16 mouse cellular contexts compared by ENCODE assay signal in the genomic region with DNA sequence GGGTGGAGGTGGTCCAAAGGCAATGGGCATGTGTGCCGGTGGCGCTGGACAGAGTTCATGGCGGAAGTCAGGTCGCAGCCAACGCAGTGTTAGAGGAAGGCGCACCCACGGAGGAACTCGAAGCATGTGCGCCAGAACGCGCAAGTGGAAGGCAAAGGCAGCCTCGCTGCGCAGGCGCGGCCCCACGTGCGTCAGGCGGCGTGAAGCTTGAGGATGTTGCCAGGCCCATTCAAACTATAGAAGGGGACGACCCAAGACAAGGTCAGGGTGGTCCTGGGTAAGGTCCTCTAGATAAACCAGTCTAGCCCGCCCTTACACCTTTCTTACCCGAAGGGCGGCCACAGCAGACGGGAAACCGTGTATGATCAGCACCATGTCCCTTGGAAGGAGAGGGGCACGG. TPM values are rescaled to one million over a fixed set of nuclear protein-coding genes. Genes with fewer than 3 reads are reported as not detected.
"Had no signal": no experiment of that assay in that cellular context is flagged by ENCODE, and none has a peak within 500 bp of the region (broad histone marks: within the 10 kb centered on the region; RNA-seq: fewer than 3 reads in every experiment).

No protein-coding gene starts in this region.

- ATAC-seq: lung, postnatal 0 days had no signal

- H3K9me3 ChIP-seq: limb, embryonic 13.5 days; midbrain, embryonic 12.5 days; neural tube, embryonic 12.5 days had no signal

- DNase-seq: kidney, adult 9 months; kidney, postnatal 10 days; kidney, postnatal 4 days; left cerebral cortex, postnatal 4 days; lung, adult 2 months; lung, postnatal 4 days; thymus, postnatal 4 days had no signal

- H3K4me3 ChIP-seq: layer of hippocampus, adult 2 months; limb, embryonic 13.5 days; midbrain, embryonic 12.5 days; myocyte; neural tube, embryonic 12.5 days had no signal

- H3K9ac ChIP-seq: limb, embryonic 13.5 days; liver, embryonic 14.5 days; midbrain, embryonic 12.5 days; neural tube, embryonic 12.5 days had no signal

- H3K27ac ChIP-seq: layer of hippocampus, adult 2 months; limb, embryonic 13.5 days; liver, embryonic 14.5 days; midbrain, embryonic 12.5 days; neural tube, embryonic 12.5 days; stomach, postnatal 0 days had no signal

- H3K4me2 ChIP-seq: limb, embryonic 13.5 days; midbrain, embryonic 12.5 days; neural tube, embryonic 12.5 days had no signal

- H3K27me3 ChIP-seq: limb, embryonic 13.5 days; midbrain, embryonic 12.5 days; neural tube, embryonic 12.5 days had no signal

RNA-seq across cellular contexts. Expression of gene Sult1a1, which starts 16.2 kb away (rescaled TPM):
- total RNA-seq: megakaryocyte-erythroid progenitor cell, adult 5-6 weeks had no signal
- polyA plus RNA-seq: myocyte had no signal
